Mouse (Mus musculus): ENCODE data around the gene Hoxa11.

GRCm38 (mm10) chr6:52240389-52241000 is 5.1 kb downstream of the Hoxa11 start, which contains the start of gene Hoxa10:
- TF ChIP-seq CTCF (IDR thresholded peaks at IDR 0.05; ENCODE audit: insufficient read depth, low read depth, low read length) (peak; percentile 31; the same call in 1 of the 2 replicates), POLR2A (IDR thresholded peaks at IDR 0.05; ENCODE audit: insufficient read depth, low read depth, low read length) (no peak)

All from olfactory bulb, adult 2 months (tissue).